Mouse (Mus musculus) spleen, embryonic (tissue): ENCODE results near the gene Chrm3.

Experiments used
- CTCF ChIA-PET: fragments of 350-600 bp; sonication (Branson Sonifier 250); formaldehyde crosslinking; loops from one replicate; lab custom pipeline; 2022; lab: Charles Lee

The Chrm3 gene

GRCm38 (mm10) chr13:10071165-10071564 lies 289.5 kb downstream of the Chrm3 start:
- CTCF ChIA-PET = interaction anchor here (0.6 kb wide), 1 partner anchor 470 kb away, joined by 3 read pairs; no protein-coding TSS in a partner anchor

DNA sequence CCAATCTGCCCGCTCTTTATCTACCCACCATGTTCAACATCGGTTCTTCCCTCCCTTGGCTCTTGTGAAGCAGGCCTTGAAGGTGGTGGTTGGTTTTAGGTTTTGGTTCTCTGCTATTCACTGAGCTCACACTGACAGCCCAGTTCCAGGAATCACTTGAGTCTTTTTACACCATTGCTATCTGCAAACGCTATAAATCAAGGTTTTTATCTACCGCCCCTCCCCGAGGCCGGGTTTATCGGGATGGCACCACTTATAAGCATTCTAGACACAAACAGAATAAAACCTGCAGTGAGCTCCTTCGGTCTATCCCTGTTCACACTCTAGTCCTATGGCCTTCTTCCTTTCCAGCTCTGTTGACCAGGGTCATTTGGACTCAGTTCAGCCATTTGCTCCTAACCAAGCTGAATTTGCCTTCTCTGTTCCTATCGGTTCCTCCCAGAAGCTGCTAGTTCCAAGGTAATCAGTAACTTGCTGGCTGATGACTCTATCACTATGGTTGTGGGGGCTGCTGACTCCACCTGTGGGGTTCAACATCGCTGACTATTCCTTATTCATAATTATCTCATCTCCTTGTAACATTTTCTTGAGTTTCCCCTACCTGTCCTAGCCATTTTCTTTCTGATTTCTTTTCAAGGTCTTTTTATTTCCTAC lies 291.6 kb downstream of the Chrm3 start:
- CTCF ChIA-PET = interaction anchor here (0.6 kb wide), 2 partner anchors 62 to 241 kb away, joined by 3 to 5 read pairs; no protein-coding TSS in a partner anchor

DNA sequence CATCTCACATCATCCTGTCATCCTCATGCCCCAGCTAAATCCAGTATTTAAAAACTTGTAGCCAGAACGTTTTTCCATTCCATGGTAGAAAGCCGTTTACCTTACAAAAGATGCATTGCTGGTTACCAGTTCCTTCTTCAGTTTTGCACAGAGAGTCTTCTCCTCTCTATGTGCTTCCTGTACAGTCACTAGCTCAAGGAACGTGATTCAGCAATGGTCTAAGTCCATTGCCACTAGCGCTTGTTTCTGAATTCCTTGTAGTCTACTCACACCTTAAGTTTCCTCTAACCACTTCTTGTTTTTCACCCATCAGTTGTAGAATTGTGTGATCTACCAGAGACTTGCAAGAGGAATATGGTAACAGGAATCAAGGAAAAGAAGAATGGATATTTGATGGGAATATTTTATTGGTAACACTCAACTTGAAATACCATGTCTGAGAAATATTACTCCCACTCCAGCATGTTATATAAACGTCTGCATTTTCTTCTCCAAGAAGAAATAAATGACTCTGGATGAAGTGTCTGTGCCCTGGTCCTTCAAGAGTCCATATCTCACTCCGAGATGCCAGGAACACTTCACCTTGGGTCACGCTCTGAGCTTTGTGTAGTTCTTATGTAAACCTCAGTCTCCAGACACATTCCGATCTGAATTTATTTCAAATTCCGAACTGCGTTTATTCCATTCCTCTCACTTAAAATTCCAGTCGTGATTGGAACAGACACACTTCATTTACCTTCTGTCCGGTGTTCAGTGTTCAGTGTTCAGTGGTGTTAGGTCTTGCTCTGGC lies 293.6 kb downstream of the Chrm3 start:
- CTCF ChIA-PET = interaction anchor here (0.6 kb wide), 1 partner anchor 216 kb away, joined by 3 read pairs; no protein-coding TSS in a partner anchor

DNA sequence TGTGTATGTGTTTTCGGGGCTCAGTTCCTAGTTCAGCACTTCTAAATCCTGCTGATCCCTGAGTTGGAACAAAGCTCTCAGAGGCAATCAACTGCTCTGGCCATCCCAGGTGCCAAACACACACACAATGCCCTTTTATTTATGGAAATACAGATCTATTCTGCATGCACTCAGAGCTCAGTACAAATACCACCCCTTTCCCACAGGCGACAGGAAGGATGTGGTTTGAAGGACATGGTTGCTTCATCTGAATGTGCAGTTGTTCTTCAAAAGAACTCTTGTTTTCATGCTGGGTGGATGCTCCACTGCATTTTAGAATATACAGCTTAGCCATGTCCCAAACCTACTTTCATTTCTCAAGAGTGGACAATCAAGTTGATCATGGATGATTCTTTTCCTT lies 294.9 kb downstream of the Chrm3 start:
- CTCF ChIA-PET = no interaction called here

DNA sequence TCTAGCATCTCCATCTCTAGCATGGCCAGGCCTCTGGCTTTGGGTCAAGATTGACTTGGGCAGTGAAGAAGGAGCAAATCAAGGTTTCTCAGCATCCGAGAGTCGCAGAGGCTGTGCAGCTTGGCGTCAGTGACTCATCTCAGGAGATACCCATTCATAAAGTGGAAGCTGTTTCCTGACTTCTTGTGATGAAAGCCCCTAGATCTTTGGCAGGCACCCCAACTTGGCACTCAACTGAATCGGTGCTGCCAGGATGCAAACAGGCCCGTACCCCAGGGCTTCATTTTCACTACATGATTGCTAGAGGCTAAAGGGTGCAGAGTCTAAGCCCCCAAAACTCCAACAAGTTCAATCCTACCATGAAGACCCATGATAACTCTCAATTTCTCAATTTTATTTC lies 298.0 kb downstream of the Chrm3 start:
- CTCF ChIA-PET = no interaction called here

DNA sequence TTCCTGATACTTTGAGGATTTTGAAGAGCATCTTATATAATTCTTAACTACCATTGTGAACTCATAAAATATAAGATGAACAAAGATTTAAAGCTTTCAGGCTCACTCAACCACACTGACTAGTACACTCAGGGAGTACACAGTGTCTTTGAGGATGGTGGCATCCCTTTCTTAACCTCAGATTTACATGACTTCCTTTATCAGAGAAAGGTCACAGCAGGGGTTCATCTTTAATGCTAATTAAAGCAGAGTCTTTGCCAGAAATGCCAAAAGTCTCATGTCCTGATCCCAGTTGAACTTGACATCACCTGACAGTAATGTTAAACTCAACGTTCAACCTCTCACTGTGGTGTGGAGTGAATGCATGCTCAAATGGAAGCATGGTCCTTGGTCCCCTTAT lies 301.7 kb downstream of the Chrm3 start:
- CTCF ChIA-PET = interaction anchor here (0.6 kb wide), 1 partner anchor 980 kb away, joined by 3 read pairs; no protein-coding TSS in a partner anchor

- CTCF ChIA-PET = no interaction called here
These were observed 302.9 kb downstream of the Chrm3 start for GRCm38 (mm10) chr13:10057644-10058198.

GRCm38 (mm10) chr13:10054086-10054485 lies 306.6 kb downstream of the Chrm3 start:
- CTCF ChIA-PET = no interaction called here

- CTCF ChIA-PET = interaction anchor here (0.7 kb wide), 1 partner anchor 265 kb away, joined by 4 read pairs; no protein-coding TSS in a partner anchor
These were observed 307.3 kb downstream of the Chrm3 start for GRCm38 (mm10) chr13:10053301-10053889.

DNA sequence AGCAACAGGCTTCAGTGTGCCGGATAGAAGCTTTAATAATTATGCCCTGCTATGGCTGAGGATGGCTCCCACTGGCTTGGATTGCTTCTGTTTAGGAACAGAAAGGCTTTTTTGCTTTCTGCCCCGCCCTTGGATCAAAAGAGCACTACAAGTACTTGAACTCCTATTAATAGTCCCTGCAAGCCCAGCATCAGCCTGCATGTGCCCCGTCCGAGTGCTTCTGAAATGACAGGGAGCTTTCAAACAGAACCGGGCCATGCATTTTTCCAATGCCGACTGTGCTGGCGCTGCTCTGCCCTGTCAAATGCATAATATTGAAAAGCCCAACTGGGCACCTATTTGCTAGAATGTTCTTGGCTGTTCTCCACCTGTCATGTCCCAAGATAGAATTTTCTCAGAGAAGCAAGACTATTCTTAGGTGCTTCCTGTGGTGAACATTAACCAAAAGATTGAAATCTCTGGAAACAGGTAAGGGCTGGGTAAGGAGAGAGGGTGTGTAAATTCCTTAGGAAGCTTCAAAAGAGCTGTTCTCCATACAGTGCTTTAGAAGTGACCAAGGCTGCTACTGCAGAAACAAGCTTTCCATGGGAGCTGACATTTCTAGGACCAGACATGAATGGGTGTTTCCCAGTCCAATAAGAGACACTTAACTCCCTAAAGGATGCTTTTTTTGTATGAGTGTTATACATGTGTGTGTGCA lies 314.8 kb downstream of the Chrm3 start:
- CTCF ChIA-PET = interaction anchor here (0.6 to 0.7 kb wide), 2 partner anchors 28 to 155 kb away, joined by 3 to 4 read pairs; no protein-coding TSS in a partner anchor

GRCm38 (mm10) chr13:10044084-10044483 lies 316.6 kb downstream of the Chrm3 start:
- CTCF ChIA-PET = no interaction called here

GRCm38 (mm10) chr13:10033570-10034399 lies 326.9 kb downstream of the Chrm3 start:
- CTCF ChIA-PET = no interaction called here

DNA sequence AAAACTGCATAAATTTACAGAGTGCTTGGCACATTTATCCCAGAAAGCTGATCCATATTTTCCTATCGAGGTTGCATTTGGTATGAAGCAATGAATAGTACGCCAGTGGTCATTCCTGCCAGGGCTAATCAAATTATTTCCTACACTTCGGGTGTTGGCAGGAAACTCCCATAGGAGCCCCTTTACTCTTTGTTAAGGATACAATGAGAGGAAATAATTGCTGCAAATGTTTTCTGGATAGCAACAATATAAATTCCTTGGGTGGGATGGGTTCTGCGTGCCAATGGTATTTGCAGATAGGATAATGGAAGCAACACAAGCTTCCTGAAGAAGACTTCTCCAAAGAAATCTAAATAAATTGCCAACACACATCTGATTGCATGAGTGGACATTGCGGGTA lies 329.1 kb downstream of the Chrm3 start:
- CTCF ChIA-PET = no interaction called here

GRCm38 (mm10) chr13:10029944-10030343 lies 330.7 kb downstream of the Chrm3 start:
- CTCF ChIA-PET = no interaction called here

- CTCF ChIA-PET = no interaction called here
These were observed 335.5 kb downstream of the Chrm3 start for GRCm38 (mm10) chr13:10025134-10025533.

DNA sequence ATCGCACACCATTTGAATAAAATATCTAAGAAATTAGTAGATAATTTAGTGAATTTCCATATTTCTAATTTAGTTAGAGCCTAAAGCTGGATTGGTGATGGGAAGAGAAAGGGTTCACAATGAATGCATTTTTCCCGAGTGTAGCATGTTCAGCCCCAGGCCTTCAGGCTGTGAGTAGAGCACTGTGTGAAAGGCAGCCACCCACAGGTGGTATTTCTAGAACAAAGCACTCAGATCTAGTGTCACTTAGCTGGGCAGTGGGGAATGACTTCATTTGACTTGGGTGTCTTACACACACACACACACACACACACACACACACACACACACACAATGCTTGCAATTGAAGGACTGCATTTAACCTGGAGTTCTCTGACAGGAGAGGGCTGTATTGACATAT lies 337.5 kb downstream of the Chrm3 start:
- CTCF ChIA-PET = interaction anchor here (0.6 kb wide), 1 partner anchor 642 kb away, joined by 3 read pairs; no protein-coding TSS in a partner anchor

GRCm38 (mm10) chr13:10019252-10019651 lies 341.4 kb downstream of the Chrm3 start:
- CTCF ChIA-PET = interaction anchor here (0.7 kb wide), 1 partner anchor 229 kb away, joined by 4 read pairs; no protein-coding TSS in a partner anchor

DNA sequence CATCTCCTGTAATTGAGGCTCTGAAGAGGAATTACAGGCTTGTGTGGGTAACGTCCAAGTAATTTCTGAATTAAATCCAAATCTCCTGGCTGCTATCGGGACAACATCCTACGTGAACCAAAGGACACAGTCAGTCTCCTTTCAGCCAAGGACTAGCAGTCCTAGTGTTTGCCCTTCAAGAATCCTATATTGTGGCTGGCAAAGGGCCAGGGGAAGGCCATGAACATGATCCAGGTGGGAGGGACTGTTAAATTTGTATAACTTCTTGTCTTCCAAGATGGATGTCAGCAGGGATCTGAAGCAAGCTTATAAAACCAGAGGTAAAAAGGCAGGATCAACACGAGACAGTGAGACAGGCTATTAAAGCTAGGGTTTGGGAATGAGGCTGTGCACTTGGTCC lies 357.7 kb downstream of the Chrm3 start:
- CTCF ChIA-PET = no interaction called here

- CTCF ChIA-PET = no interaction called here
These were observed 362.9 kb downstream of the Chrm3 start for GRCm38 (mm10) chr13:9997664-9998328.

- CTCF ChIA-PET = no interaction called here
These were observed 364.8 kb downstream of the Chrm3 start for GRCm38 (mm10) chr13:9995852-9996251.
